Mouse (Mus musculus) G1E (cell line): Measurements from ENCODE around the gene Abat.

Source experiments
- CTCF ChIP-seq: IDR thresholded peaks from 2 replicates; pipeline ENCODE4 v1.5.1; 2012; ENCODE audit warnings: low read depth, low read length, inconsistent platforms, mixed read lengths
- POLR2AphosphoS5 ChIP-seq: IDR thresholded peaks from 2 replicates; pipeline ENCODE4 v1.6.1; 2012; ENCODE audit warnings: low read depth, low read length, inconsistent platforms; ENCODE audit not compliant: insufficient replicate concordance
- TAL1 ChIP-seq: conservative IDR thresholded peaks from 2 replicates; pipeline ENCODE4 v1.6.1; 2012; ENCODE audit warnings: low read depth, low read length, inconsistent platforms, mixed read lengths

GRCm38 (mm10) chr16:8576901-8577300 is 63.7 kb downstream of the Abat start:
- TF ChIP-seq CTCF (no peak), POLR2AphosphoS5 (no peak), TAL1 (no peak)
